Mouse (Mus musculus): ENCODE results near the gene Mylpf.
A peak's percentile ranks its signal among the peaks of the same experiment; 100 is the strongest.

Gene Mylpf

DNA sequence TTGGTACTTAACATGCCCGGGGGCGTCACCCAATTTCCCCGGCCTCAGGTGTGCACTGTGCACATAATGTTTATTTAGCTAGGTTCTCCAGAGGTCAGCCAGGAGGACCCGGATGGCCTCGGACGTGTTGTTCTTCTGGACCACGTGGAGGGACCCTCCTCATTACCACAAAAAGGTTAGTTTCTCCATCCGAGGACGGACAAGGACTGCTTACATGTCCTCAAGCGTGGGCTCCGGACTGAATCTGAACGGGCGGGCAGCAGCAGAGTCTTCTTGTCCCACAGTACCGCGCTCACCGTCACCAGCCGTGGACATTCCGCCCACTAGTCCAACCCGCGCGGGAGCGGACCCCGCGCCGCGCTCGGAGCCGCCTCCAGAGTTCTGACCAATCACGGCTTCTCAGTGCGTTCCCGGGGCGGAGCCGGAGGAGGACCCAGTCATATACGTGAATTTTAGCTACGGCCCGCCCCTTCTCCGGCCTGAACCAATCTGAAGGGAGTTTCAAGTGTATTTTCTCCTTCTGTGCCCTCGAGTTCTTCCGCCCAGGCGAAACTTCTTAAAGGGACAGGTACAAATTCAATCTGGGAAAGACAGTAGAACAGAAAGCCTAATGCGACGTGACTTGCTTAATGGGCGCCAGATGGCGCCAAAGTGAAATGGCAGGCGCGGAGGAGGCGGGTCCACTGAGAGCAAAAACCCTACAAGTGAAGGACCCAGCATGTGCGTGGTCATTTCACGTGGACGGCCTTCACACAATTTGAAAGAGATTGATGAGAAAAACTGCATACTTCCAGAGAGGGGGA is 51.8 kb downstream of the Mylpf start, which contains the start of gene Dctpp1:
Gene Dctpp1 (minus strand): TSS at position 401 of the 803 bp plus-strand sequence.
- peak; percentile 99 for DNase-seq (ENCODE audit: low spot score)

DNA sequence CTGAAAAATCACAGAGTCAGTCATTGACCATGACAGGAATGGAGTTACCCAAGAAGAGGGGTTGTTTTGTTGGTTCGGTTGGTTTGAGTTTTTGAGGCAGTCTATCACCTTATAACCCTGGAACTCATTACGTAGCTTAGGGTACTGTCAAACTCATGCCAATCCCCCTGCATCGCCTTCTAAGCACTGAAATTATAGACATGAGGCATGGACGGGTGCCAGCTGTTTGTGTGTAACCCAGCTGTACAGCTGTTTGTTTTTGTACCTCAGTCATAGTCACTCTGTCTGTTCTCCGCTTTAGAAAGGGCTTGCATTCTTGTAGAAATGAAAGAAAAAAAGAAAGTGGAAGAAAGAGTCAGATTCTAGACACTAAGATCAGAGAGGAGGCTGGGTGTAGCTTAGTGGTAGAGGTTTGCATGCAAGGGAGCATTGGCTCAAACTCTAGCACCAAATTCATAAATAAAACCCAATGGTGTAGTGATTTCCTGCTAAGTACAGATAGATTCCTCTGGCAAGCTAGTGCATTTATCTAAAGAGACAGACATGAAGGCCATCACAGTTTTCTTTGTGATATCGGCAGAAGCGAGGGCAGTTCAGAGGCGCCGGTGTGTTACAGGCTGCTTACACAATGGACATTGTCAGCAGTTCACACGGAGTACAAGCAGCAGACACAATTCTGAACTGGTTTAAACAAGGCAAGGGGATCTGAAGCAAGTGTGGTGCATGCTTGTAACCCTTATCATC is 53.7 kb downstream of the Mylpf start:
- no peak for DNase-seq (ENCODE audit: low spot score)

DNA sequence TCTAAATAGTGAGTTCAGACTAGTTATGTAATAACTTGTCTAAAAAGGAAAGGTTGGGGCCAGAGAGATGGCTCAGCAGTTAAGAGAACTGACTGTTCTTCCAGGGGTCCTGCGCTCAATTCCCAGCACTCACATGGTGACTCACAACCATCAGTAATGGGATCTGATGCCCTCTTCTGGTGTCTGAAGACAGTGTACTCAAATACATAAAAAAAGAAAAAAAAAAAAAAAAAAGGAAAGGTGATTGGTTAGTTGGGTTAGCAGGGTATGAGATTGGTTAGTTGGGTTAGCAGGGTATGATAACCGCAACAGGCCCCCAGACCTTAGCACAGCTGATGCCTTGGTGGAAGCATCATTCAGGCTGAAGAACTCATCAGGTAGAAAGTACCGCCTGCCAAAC is 54.8 kb downstream of the Mylpf start:
- no peak for DNase-seq (ENCODE audit: low spot score)
